Mouse (Mus musculus) cerebellum, adult 2 months (tissue): Measurements from ENCODE around the gene Fbxl13. TPM values are rescaled to one million over a fixed set of nuclear protein-coding genes. Genes with fewer than 3 reads are reported as not detected.

Experiments
- DNase-seq, 2 experiments: peaks; one replicate each; pipeline ENCODE4 v3.0.0; 2021
- H3K27ac ChIP-seq: fragments of 200-500 bp; 2 replicates; pipeline ENCODE4 v1.5.1; 2012; ENCODE audit warnings: low read length, control low read depth, inconsistent platforms; ENCODE audit not compliant: insufficient read depth
- H3K27me3 ChIP-seq: fragments of 200-500 bp; 2 replicates; pipeline ENCODE4 v1.6.1; 2012; ENCODE audit warnings: inconsistent platforms, mild to moderate bottlenecking, low read length, moderate library complexity; ENCODE audit not compliant: control insufficient read depth, insufficient read depth
- H3K4me1 ChIP-seq: fragments of 200-500 bp; 2 replicates; pipeline ENCODE4 v1.6.1; 2011; ENCODE audit warnings: low read length; ENCODE audit not compliant: control insufficient read depth, insufficient read depth
- H3K4me3 ChIP-seq: fragments of 200-500 bp; replicated peaks from 2 replicates; pipeline ENCODE3; 2011; ENCODE audit warnings: mild to moderate bottlenecking, low read depth, low read length, control low read depth; ENCODE audit not compliant: insufficient read depth
- CTCF ChIP-seq: fragments of 200-500 bp; IDR thresholded peaks from 2 replicates; pipeline ENCODE4 v1.5.1; 2011; ENCODE audit warnings: low read depth, mild to moderate bottlenecking, control low read depth, low read length, moderate library complexity, borderline replicate concordance; ENCODE audit not compliant: insufficient read depth
- POLR2A ChIP-seq: fragments of 200-500 bp; IDR thresholded peaks from 2 replicates; pipeline ENCODE4 v1.6.1; 2011; ENCODE audit warnings: low read length, control low read depth, borderline replicate concordance; ENCODE audit not compliant: insufficient read depth
- WGBS: fragments of 180-500 bp; shearing (Covaris S2); methylation state at CpG from one replicate; pipeline ENCODE4 v1.1.7; 2018; 5-methylcytosine and 5-hydroxymethylcytosine counted together
- polyA plus RNA-seq: library from polyadenylated mRNA; depleted of rRNA; stranded (reverse); fragments of >200 nt; gene quantifications from 2 replicates; pipeline ENCODE4 v1.2.3, GENCODE M21; 2012

The Fbxl13 gene
- polyA plus RNA-seq, 1 experiment = 0.21 TPM

DNA sequence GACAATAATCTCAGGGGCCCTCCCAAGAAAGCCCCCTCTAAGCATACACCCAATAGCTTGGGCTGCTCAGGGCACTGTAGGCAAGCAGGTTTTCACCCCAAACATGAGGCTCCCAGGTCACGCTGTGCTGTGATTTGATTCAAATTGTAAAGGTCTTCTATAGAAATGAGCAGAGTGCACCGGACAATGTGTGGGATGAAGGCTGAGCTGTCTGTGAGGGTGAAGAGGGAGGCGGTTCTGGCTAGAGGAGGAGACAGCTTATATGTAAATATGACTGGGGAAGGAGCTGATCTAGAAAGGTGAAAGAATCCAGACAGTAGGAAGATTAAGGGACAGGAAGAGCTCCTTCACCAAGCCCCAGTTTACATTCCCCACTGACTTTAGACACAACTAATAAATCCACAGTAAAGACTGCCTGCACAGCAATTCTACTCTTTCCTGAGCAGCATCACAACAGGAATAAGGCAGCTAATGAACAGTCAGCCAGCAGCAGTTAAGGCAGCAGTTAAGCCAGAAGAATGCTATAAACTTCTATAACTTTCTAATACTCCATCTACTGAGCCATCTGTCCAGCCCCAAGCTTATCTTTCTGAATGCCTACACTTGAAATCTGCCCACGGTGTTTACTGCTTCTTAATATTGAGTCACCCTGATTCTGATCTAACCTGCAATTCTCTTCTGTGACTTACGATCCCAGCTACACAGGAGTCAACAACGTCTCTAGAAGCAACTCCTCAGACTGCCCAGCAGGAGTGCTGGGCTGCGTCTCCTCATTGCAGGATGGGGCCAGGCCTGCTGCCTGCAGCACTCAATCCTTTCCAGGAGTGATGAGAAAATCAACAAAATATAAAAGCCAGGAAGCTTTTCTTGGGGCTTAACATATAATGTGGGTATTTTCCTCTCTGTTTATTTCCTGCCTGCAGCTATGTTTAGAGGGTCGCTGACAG, 22.0 kb upstream of the Fbxl13 start:
- TF ChIP-seq POLR2A (no peak), CTCF (no peak)
- DNase-seq = no peak
- Histone ChIP-seq H3K27ac (no peak overlapping the region), H3K4me3 (no peak overlapping the region), H3K4me1 (no peaks in the 10 kb centered on the region), H3K27me3 (no peaks in the 10 kb centered on the region)
- WGBS = 59% methylated on average over 8 of the region's 8 CpGs

DNA sequence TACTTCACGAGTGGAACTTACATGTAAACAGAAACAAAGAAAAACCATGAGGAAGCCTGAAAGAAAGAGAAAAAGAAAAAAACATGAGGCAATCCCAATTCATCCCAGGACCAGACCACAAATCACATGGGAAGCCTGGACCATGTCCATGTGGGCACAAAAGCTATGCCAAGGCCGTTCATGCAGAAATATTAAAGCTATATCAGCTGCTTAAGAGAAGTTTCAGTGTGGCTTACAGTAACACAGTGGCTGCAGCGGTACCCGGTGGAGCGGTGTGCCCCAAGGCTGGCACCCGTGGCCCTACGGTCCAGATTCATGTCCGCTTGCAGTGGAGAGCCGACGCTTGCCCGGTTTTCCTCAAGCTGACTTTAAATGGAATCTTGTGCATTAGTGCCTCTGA, 17.6 kb upstream of the Fbxl13 start:
- Histone ChIP-seq H3K27me3 (no peaks in the 10 kb centered on the region), H3K4me1 (no peaks in the 10 kb centered on the region), H3K4me3 (no peak overlapping the region), H3K27ac (no peak overlapping the region)
- TF ChIP-seq POLR2A = no peak
- TF ChIP-seq CTCF = no peak
- WGBS = 34% methylated on average over 11 of the region's 11 CpGs
- no peak for DNase-seq

DNA sequence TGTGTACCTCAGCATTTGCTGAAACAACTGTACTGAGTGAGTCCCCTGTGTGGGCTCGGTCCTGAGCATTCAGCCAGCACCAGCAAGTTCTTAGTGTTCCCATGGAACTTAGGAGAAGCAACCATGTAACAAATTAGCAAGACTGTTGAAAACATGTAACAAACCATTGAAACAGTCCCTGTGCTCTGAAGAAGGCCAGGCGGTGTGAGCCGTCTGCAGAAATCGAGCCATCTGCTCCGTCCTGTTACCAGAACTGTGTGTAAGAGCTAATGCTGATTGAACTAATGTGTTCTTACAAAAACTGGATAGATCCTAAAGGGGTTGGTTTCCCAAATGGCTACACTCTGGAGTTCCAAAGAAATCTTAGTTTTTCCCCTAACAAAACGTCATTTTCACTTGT, 15.4 kb upstream of the Fbxl13 start:
- WGBS = 73% methylated on average over 6 of the region's 6 CpGs
- no peaks in the 10 kb centered on the region for H3K27me3 ChIP-seq
- no peak overlapping the region for H3K27ac ChIP-seq
- TF ChIP-seq POLR2A (no peak), CTCF (no peak)
- H3K4me3 ChIP-seq = no peak overlapping the region
- no peaks in the 10 kb centered on the region for H3K4me1 ChIP-seq
- DNase-seq = no peak

DNA sequence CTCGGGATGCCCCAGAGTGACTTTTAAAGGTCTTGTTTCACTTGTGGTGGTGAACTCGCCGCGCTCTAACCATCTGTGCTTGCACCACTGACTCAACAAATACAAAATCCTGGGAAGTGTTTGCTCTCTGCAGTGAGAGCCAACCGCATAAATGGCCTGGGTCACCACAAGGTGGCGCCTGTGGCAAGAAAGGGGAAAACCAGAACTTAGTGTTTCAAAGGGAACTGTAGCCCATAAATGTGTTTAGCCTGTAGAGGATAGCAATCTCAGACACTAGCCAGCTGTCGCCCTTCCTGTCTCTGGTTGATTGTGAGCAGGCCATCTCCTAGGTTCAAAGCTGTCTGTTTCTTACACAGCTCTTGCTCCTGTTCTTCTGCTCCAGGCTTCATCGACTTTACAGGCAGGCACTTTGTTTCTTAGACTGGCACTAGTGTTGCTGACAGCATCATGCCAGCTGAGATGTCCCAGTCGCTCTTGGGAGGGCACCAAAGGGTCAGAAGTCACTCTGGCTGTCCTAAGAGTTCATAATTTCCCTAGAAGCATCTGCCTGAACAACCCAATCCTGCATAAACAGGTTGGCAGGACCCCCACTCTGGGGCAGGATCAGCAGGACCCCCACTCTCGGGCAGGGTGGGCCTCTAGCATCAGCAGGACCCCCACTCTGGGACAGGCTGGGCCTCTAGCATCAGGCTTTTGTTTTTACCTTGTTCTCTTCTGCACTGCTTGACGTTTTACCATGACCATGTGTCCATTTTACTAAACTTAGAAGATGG, 13.4 kb upstream of the Fbxl13 start:
- Histone ChIP-seq H3K27me3 (no peaks in the 10 kb centered on the region), H3K27ac (no peak overlapping the region), H3K4me3 (no peak overlapping the region), H3K4me1 (no peaks in the 10 kb centered on the region)
- peak; percentile 63 to 76 for DNase-seq
- WGBS = 37% methylated on average over 11 of the region's 11 CpGs
- TF ChIP-seq CTCF (peak; percentile 85), POLR2A (no peak)

DNA sequence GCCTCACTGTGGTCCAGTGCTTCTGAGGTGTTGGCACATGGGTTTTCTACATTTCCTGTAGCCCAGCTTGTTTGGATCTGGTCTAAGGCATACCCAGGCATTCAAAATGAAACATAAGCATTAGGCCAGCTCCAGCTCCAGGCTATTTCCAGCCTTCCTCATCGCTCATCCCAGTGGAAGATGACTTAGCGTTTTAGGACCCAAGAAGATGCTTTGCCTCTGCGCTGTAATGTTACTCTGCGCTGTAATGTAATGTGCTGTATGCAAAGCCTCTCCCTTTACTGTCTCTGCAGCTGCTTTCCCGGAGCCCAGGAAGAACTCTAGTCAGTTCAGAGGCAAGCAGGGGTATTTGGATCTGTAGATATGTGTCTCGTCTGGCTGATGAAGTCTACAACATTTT, 12.6 kb upstream of the Fbxl13 start:
- 87% methylated on average over 6 of the region's 6 CpGs for WGBS
- Histone ChIP-seq H3K4me1 (no peaks in the 10 kb centered on the region), H3K27me3 (no peaks in the 10 kb centered on the region), H3K27ac (no peak overlapping the region), H3K4me3 (no peak overlapping the region)
- DNase-seq = no peak
- TF ChIP-seq CTCF (no peak), POLR2A (no peak)

DNA sequence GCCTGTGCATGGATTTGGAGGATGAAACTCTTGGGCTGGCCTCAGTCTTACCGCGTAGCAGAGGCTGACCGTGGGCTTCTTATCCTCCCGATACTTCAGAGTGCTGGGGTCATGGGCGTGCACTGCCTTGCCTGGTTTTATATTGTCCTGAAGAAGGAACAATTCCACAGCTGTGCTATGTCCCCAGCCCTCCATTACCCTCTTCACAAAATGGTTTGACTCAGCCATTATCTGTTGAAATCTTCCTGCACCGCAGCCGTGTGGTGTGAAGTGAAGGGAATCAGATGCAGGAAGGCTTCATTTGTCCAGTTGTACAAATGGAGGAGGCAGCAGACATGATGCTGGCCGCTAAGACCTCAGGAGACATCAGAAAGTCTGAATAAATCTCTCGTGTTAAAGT, 11.5 kb upstream of the Fbxl13 start:
- Histone ChIP-seq H3K4me3 (no peak overlapping the region), H3K4me1 (no peaks in the 10 kb centered on the region), H3K27me3 (no peaks in the 10 kb centered on the region), H3K27ac (no peak overlapping the region)
- 92% methylated on average over 9 of the region's 9 CpGs for WGBS
- TF ChIP-seq POLR2A = no peak
- no peak for TF ChIP-seq CTCF
- DNase-seq = no peak

DNA sequence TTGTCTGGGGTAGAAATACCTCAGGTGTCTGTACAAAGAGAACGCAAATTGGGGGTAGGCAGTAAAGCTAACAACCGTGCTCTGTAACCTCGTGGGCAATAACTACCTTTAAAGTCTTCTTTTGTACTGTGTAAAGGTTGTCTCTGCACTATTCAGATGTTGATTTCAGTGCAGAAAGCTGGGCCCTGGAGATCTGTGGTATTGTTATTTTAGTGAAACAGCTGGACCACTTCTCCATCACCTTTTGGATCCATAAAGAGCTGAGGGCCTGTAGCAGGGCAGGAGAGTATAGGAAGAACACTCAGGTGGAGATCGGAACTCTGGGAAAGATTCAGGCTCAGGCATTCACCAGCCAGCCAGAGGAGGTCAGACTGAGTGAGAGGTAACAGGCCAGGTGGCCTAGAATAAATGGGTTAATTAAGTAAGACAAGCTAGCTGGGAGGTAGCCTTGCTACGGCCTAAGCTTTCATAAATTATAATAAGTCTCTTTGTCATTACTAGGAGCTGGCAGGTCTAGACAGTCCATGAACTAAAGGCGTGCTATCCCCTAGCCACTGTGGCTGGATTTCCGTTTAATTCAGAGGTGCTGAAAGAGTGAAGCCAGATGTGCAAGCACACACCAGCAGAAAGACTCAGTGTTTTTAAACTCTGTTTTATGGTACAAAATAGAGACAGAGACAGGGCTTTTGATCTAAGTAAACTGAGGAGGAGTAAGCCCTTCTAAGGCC, 6.6 kb upstream of the Fbxl13 start:
- WGBS = 91% methylated on average over 7 of the region's 7 CpGs
- DNase-seq = no peak
- H3K27me3 ChIP-seq = no peaks in the 10 kb centered on the region
- no peak overlapping the region for H3K4me3 ChIP-seq
- no peak overlapping the region for H3K27ac ChIP-seq
- TF ChIP-seq POLR2A (no peak), CTCF (no peak)
- no peaks in the 10 kb centered on the region for H3K4me1 ChIP-seq

DNA sequence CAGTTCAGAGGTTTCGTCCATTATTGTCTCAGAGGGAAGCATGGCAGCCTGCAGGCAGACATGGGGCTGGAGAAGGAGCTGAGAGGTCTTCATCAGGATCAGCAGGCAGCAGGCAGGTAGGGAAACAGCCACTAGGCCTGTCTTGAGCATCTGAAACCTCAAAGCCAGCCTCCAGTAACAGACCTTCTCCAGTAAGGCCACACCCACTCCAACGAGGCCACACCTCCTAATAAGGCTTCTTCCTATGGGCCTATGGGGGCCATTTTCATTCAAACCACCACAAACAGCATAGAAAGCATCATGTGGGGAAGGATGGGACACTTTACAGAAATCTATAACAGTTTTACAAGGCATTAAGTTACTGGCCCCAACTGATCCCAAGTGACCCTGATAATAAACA, 5.3 kb upstream of the Fbxl13 start:
- TF ChIP-seq POLR2A (no peak), CTCF (no peak)
- H3K4me3 ChIP-seq = no peak overlapping the region
- no peak overlapping the region for H3K27ac ChIP-seq
- peaks cover 3% of the 10 kb centered on the region; the same call in 1 of the 2 replicates for H3K4me1 ChIP-seq
- no peaks in the 10 kb centered on the region for H3K27me3 ChIP-seq
- WGBS = 82% methylated on average over 2 of the region's 2 CpGs
- DNase-seq = no peak
